Mouse (Mus musculus): ENCODE data around the gene Mars2. TPM values are rescaled to one million over a fixed set of nuclear protein-coding genes. Genes with fewer than 3 reads are reported as not detected.

Gene Mars2
- polyA plus RNA-seq, 1 experiment from 2014 or later: 3.6 TPM

DNA sequence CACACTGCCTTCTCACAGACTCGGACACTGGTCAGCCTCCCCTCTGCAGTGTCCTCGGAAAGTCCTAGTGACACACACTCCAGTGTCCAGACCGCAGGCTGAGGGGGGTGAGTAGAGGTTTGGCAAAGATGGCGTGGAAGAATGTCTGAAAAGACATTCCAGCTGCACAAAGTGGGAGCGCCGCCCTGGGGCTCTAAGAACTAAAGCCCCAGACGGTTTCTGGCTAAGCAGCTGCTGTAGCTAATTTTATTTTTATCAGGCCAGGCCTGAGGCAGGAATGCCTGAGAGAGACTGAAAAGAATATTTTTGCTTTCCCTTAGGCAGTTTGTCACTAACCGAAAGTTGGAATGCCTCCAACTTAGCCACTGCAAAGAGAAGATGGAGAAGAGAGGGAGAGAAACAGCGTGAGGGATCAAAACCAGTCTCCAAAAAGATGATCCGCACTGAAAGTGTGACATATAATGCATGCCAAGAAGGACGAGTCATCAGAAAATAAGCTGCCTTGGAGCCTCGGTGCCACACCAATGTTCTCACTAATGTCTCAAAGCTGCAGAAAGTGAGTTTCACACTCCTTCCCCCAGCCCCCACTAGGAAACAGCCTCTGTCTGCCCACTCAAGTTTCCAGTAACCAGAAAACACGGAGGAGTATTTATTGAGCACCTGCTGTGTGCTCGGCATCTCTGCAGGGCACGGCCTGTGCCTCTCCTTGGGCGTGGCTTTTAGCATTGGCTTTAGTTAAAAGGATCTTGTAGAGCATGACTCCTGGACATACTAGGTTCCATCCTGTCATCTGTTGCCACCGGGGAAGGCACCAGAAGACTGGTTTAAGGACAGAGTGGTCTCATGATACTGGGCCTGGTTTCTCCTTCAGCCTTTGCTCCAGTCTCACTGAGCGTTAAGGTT, 34.9 kb upstream of the Mars2 start:
- DNase-seq (ENCODE audit: low spot score) (no peak), ATAC-seq (ENCODE audit: insufficient read depth, low FRiP score, low TSS enrichment) (no peak)
- no peaks in the 10 kb centered on the region for H3K36me3 ChIP-seq (ENCODE audit: control insufficient read depth, insufficient read depth, low read length)
- no peak overlapping the region for H3K27ac ChIP-seq (ENCODE audit: low read depth, low read length)
- no peaks in the 10 kb centered on the region for H3K27me3 ChIP-seq (ENCODE audit: control insufficient read depth, insufficient read depth, low read length)
- no peak overlapping the region for H3K9ac ChIP-seq (ENCODE audit: low read length)
- H3K4me3 ChIP-seq (ENCODE audit: low read depth, low read length): no peak overlapping the region
- H3K4me2 ChIP-seq (ENCODE audit: low read depth): no peak overlapping the region
- no peaks in the 10 kb centered on the region for H3K9me3 ChIP-seq (ENCODE audit: control insufficient read depth, low read length)
- WGBS: 83% methylated on average over 18 of the region's 18 CpGs
- no peaks in the 10 kb centered on the region for H3K4me1 ChIP-seq (ENCODE audit: control insufficient read depth, insufficient read depth, low read length)

DNA sequence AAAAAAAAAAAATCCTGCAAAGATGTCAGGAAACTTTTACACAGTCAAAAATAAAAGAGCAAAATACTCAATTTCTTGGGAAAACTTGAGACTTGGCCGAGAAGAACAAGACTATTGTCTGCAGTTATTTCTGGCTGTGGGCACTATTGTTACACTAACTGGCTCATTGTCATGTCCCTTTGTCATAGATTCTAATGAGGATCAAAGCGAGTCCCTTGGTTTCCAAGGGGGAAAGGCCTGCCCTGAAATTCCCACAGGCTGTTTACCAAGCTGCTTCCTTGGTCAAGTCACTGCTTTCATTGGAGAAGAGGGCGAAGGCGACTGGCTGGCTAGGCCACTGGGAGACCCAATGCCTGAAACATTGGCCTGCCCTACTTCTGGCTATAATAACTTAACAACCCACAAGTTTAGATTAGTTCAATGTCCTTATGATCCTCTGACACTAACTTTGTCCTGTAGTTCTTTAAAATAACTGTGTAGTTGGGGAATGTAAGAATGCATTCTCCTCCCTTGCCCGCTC, 31.1 kb upstream of the Mars2 start:
- no peaks in the 10 kb centered on the region for H3K27me3 ChIP-seq (ENCODE audit: control insufficient read depth, insufficient read depth, low read length)
- H3K36me3 ChIP-seq (ENCODE audit: control insufficient read depth, insufficient read depth, low read length): no peaks in the 10 kb centered on the region
- no peak overlapping the region for H3K9ac ChIP-seq (ENCODE audit: low read length)
- ATAC-seq (ENCODE audit: insufficient read depth, low FRiP score, low TSS enrichment): no peak
- H3K9me3 ChIP-seq (ENCODE audit: control insufficient read depth, low read length): no peaks in the 10 kb centered on the region
- no peak overlapping the region for H3K4me2 ChIP-seq (ENCODE audit: low read depth)
- WGBS: 33% methylated on average over 5 of the region's 5 CpGs
- H3K4me3 ChIP-seq (ENCODE audit: low read depth, low read length): no peak overlapping the region
- DNase-seq (ENCODE audit: low spot score): no peak
- no peaks in the 10 kb centered on the region for H3K4me1 ChIP-seq (ENCODE audit: control insufficient read depth, insufficient read depth, low read length)
- H3K27ac ChIP-seq (ENCODE audit: low read depth, low read length): no peak overlapping the region

DNA sequence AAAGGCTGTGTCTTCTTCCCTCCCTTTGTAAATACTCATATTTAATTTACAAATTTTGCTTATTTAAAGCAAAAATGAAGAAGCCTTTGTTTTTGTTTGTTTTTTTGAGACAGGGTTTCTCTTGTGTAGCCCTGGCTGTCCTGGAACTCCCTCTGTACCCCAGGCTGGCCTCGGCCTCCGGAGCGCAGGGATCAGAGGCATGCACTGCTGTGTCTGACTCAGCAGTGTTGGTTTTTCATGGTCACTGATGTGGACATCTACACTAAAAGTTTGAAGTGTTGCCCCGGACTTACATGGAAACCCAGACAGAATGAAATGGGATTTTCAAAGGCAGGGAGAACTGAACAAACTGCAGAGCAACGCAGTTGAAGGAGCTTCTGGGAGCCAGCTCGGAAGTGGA, 29.4 kb upstream of the Mars2 start:
- H3K4me2 ChIP-seq (ENCODE audit: low read depth): no peak overlapping the region
- no peak overlapping the region for H3K4me3 ChIP-seq (ENCODE audit: low read depth, low read length)
- H3K9me3 ChIP-seq (ENCODE audit: control insufficient read depth, low read length): no peaks in the 10 kb centered on the region
- no peak for DNase-seq (ENCODE audit: low spot score)
- H3K4me1 ChIP-seq (ENCODE audit: control insufficient read depth, insufficient read depth, low read length): no peaks in the 10 kb centered on the region
- H3K9ac ChIP-seq (ENCODE audit: low read length): no peak overlapping the region
- no peaks in the 10 kb centered on the region for H3K36me3 ChIP-seq (ENCODE audit: control insufficient read depth, insufficient read depth, low read length)
- H3K27ac ChIP-seq (ENCODE audit: low read depth, low read length): no peak overlapping the region
- H3K27me3 ChIP-seq (ENCODE audit: control insufficient read depth, insufficient read depth, low read length): no peaks in the 10 kb centered on the region
- 97% methylated on average over 6 of the region's 6 CpGs for WGBS
- no peak for ATAC-seq (ENCODE audit: insufficient read depth, low FRiP score, low TSS enrichment)

DNA sequence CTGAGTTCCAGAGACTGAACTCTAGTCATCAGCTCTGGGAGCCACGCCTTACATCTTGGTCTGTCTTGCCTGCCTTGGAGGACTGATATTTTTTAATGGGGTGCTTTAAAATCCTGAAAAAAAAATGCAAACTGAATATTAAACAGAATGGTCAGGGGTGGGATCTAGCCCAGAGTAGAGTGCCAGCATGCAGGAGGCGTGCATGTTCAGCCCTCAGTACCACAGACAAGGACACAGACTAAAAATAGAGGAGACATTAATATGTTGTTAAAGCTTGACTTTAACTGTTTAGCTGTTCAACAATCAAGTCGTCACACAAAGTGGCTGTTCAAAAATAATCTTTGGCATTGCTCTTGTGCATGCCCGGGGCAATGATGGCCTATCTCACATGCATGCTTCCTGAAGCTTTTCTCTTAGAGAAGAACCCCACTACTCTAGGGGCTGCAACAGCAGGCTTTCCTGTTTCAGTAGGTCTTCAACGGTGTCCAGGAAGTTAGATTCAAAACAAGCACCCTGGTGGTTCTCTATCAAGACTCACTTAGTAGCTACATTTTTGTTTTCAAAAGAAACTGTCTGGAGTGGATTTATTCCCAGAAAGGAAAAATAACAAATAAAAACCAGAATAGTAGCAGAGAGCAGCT, 28.4 kb upstream of the Mars2 start:
- H3K27ac ChIP-seq (ENCODE audit: low read depth, low read length): no peak overlapping the region
- no peak for DNase-seq (ENCODE audit: low spot score)
- no peak overlapping the region for H3K9ac ChIP-seq (ENCODE audit: low read length)
- H3K9me3 ChIP-seq (ENCODE audit: control insufficient read depth, low read length): no peaks in the 10 kb centered on the region
- ATAC-seq (ENCODE audit: insufficient read depth, low FRiP score, low TSS enrichment): no peak
- H3K27me3 ChIP-seq (ENCODE audit: control insufficient read depth, insufficient read depth, low read length): no peaks in the 10 kb centered on the region
- no peaks in the 10 kb centered on the region for H3K4me1 ChIP-seq (ENCODE audit: control insufficient read depth, insufficient read depth, low read length)
- 78% methylated on average over 5 of the region's 5 CpGs for WGBS
- no peak overlapping the region for H3K4me2 ChIP-seq (ENCODE audit: low read depth)
- H3K36me3 ChIP-seq (ENCODE audit: control insufficient read depth, insufficient read depth, low read length): no peaks in the 10 kb centered on the region
- no peak overlapping the region for H3K4me3 ChIP-seq (ENCODE audit: low read depth, low read length)

DNA sequence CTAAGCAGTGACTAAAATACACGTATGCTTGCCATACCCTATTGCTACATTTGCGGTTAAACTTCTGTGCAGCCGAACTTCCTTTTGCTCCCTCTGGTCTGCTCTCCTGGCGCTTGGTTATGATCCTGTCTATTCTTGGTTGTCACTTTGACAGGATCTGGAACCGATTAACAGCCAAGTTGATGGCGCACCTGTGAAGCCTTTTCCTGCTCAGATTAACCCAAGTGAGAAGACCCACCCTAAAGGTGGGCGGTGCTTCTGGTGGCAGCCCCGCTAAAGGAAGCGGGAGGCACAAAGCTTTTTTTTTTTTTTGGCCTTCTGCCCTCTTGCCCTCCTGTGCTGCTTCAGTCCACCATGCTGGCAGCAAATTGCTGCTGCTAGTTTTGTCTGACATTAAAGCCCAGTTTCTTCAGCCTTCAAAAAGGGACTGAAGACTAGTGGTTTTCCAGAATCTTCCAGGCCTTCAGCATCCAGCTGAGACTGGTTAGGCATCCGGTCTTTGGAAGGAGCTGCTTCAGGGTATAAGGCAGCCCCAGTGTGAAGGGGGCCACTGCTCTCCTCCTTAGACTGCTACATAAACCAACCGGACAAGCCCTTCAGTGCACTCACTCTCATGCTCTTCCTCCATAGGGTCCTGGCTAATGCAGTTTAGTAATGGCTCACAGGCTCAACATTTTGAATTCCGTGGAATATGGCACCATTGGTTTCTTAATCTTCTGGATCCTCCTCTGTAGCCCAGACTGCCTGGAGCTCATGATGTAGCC, 26.6 kb upstream of the Mars2 start:
- Histone ChIP-seq H3K27ac (ENCODE audit: low read depth, low read length) (no peak overlapping the region), H3K36me3 (ENCODE audit: control insufficient read depth, insufficient read depth, low read length) (no peaks in the 10 kb centered on the region), H3K4me2 (ENCODE audit: low read depth) (no peak overlapping the region), H3K9me3 (ENCODE audit: control insufficient read depth, low read length) (no peaks in the 10 kb centered on the region), H3K9ac (ENCODE audit: low read length) (no peak overlapping the region), H3K4me3 (ENCODE audit: low read depth, low read length) (no peak overlapping the region), H3K27me3 (ENCODE audit: control insufficient read depth, insufficient read depth, low read length) (no peaks in the 10 kb centered on the region), H3K4me1 (ENCODE audit: control insufficient read depth, insufficient read depth, low read length) (no peaks in the 10 kb centered on the region)
- ATAC-seq (ENCODE audit: insufficient read depth, low FRiP score, low TSS enrichment): no peak
- DNase-seq (ENCODE audit: low spot score): no peak
- 54% methylated on average over 12 of the region's 12 CpGs for WGBS

DNA sequence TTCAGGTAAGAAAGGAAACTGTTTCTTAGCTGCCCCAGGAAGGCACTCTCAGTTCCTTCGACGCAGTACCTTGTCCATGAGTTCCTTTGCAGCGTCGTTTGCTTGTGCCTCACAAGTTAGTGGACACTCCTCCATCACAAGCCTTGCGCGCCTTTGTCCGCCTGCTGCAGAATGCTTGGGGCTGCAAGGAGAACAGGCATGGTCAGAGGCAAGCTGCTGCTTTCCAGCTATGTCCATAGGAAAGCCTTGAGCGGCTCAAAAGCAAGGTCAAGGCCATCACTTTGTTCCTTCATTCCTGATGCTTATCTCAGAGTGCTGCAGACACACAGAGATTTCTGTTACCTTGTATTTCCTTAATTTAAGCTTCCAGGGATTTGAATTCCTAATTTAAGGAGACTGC, 25.9 kb upstream of the Mars2 start:
- Histone ChIP-seq H3K27me3 (ENCODE audit: control insufficient read depth, insufficient read depth, low read length) (no peaks in the 10 kb centered on the region), H3K9me3 (ENCODE audit: control insufficient read depth, low read length) (no peaks in the 10 kb centered on the region), H3K9ac (ENCODE audit: low read length) (no peak overlapping the region), H3K4me2 (ENCODE audit: low read depth) (no peak overlapping the region), H3K27ac (ENCODE audit: low read depth, low read length) (no peak overlapping the region), H3K4me1 (ENCODE audit: control insufficient read depth, insufficient read depth, low read length) (no peaks in the 10 kb centered on the region), H3K36me3 (ENCODE audit: control insufficient read depth, insufficient read depth, low read length) (no peaks in the 10 kb centered on the region), H3K4me3 (ENCODE audit: low read depth, low read length) (no peak overlapping the region)
- DNase-seq (ENCODE audit: low spot score) (no peak), ATAC-seq (ENCODE audit: insufficient read depth, low FRiP score, low TSS enrichment) (no peak)
- 87% methylated on average over 8 of the region's 8 CpGs for WGBS

DNA sequence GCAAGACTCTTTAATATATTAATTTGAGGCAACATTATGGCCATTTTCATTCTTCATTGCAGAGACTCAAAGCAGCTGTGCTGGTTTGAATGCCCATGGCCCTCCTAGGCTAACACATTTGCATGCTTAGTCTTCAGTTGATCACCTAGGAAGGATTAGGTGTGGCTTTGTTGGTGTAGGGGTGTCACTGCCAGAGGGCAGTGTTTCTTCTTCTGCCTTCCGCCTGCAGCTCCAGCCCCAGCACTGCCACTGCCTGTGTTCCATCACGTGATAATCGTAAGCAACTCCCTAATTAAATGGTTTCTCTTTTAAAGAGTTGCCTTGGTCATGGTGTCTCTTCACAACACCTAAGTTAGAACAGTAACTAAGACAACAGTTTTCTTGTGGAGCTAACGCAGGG, 24.2 kb upstream of the Mars2 start:
- Histone ChIP-seq H3K9me3 (ENCODE audit: control insufficient read depth, low read length) (no peaks in the 10 kb centered on the region), H3K36me3 (ENCODE audit: control insufficient read depth, insufficient read depth, low read length) (no peaks in the 10 kb centered on the region), H3K4me3 (ENCODE audit: low read depth, low read length) (no peak overlapping the region), H3K27ac (ENCODE audit: low read depth, low read length) (no peak overlapping the region), H3K9ac (ENCODE audit: low read length) (no peak overlapping the region), H3K4me1 (ENCODE audit: control insufficient read depth, insufficient read depth, low read length) (no peaks in the 10 kb centered on the region), H3K27me3 (ENCODE audit: control insufficient read depth, insufficient read depth, low read length) (no peaks in the 10 kb centered on the region), H3K4me2 (ENCODE audit: low read depth) (no peak overlapping the region)
- no peak for ATAC-seq (ENCODE audit: insufficient read depth, low FRiP score, low TSS enrichment)
- DNase-seq (ENCODE audit: low spot score): no peak
- WGBS: 83% methylated on average over 4 of the region's 4 CpGs

DNA sequence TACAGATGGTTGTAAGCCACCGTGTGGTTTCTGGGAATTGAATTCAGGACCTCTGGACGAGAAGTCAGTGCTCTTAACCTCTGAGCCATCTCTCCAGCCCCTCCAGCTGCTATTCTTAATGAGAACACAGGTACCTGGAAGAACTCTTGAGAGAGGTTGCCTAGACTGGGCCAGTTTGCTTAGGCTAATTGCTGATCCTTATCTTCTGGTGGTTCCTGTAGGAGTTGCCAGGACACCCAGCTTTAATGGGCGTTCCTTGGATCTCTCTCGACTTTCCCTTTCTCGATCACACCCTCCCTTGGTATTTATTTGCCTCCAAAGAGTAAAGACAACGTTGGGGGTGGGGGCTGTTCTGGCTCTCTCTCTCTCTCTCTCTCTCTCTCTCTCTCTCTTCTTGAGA, 23.5 kb upstream of the Mars2 start:
- no peak for DNase-seq (ENCODE audit: low spot score)
- WGBS: 76% methylated on average over 6 of the region's 6 CpGs
- no peak overlapping the region for H3K27ac ChIP-seq (ENCODE audit: low read depth, low read length)

More for the DNA sequence above, 23.5 kb upstream of the Mars2 start:
- no peaks in the 10 kb centered on the region for H3K9me3 ChIP-seq (ENCODE audit: control insufficient read depth, low read length)
- no peak overlapping the region for H3K9ac ChIP-seq (ENCODE audit: low read length)
- H3K27me3 ChIP-seq (ENCODE audit: control insufficient read depth, insufficient read depth, low read length): no peaks in the 10 kb centered on the region
- no peak overlapping the region for H3K4me2 ChIP-seq (ENCODE audit: low read depth)
- H3K36me3 ChIP-seq (ENCODE audit: control insufficient read depth, insufficient read depth, low read length): no peaks in the 10 kb centered on the region
- no peak for ATAC-seq (ENCODE audit: insufficient read depth, low FRiP score, low TSS enrichment)
- no peaks in the 10 kb centered on the region for H3K4me1 ChIP-seq (ENCODE audit: control insufficient read depth, insufficient read depth, low read length)
- H3K4me3 ChIP-seq (ENCODE audit: low read depth, low read length): no peak overlapping the region

Data from neural tube, embryonic 11.5 days (tissue).